35 mouse cellular contexts compared by ENCODE assay signal in genomic region chr10:117534478-117534877, GRCm38 (mm10).
"Had no signal": no experiment of that assay in that cellular context is flagged by ENCODE, and none has a peak within 500 bp of the region (broad histone marks: within the 10 kb centered on the region; RNA-seq: fewer than 3 reads in every experiment).

No protein-coding gene starts in this region.

- H3K27ac ChIP-seq: heart, embryonic 10.5 days; heart, embryonic 13.5 days; heart, embryonic 15.5 days; hindbrain, embryonic 10.5 days; hindbrain, embryonic 12.5 days; hindbrain, embryonic 13.5 days; hindbrain, embryonic 14.5 days; hindbrain, embryonic 15.5 days; hindbrain, postnatal 0 days; intestine, embryonic 15.5 days; kidney, embryonic 15.5 days; kidney, postnatal 0 days; layer of hippocampus, adult 2 months; left cerebral cortex, adult 2 months had no signal

- H3K9ac ChIP-seq: heart, embryonic 12.5 days; heart, embryonic 13.5 days; heart, embryonic 15.5 days; hindbrain, embryonic 12.5 days; hindbrain, embryonic 13.5 days; hindbrain, embryonic 14.5 days; hindbrain, embryonic 15.5 days; intestine, embryonic 15.5 days; kidney, embryonic 15.5 days had no signal

- H3K4me1 ChIP-seq: heart, embryonic 10.5 days; heart, embryonic 12.5 days; heart, embryonic 13.5 days; heart, embryonic 15.5 days; hindbrain, embryonic 13.5 days; hindbrain, embryonic 15.5 days; intestine, embryonic 15.5 days; kidney, embryonic 15.5 days had no signal

- ATAC-seq: hindbrain, embryonic 16.5 days; hindbrain, postnatal 0 days; inflammation-experienced regulatory T-cells, adult 6 months; intestine, embryonic 15.5 days; intestine, embryonic 16.5 days; intestine, postnatal 0 days had no signal

- H3K27me3 ChIP-seq: heart, embryonic 12.5 days; heart, embryonic 13.5 days; heart, embryonic 15.5 days; hindbrain, embryonic 12.5 days; hindbrain, embryonic 13.5 days; hindbrain, embryonic 15.5 days; intestine, embryonic 15.5 days; kidney, embryonic 15.5 days had no signal

- H3K36me3 ChIP-seq: heart, embryonic 10.5 days; heart, embryonic 12.5 days; heart, embryonic 13.5 days; heart, embryonic 15.5 days; hindbrain, embryonic 10.5 days; hindbrain, embryonic 12.5 days; hindbrain, embryonic 13.5 days; hindbrain, embryonic 15.5 days; intestine, embryonic 15.5 days; kidney, embryonic 15.5 days had no signal

- H3K4me3 ChIP-seq: heart, embryonic 10.5 days; heart, embryonic 12.5 days; heart, embryonic 13.5 days; heart, embryonic 15.5 days; hindbrain, embryonic 10.5 days; hindbrain, embryonic 12.5 days; hindbrain, embryonic 13.5 days; hindbrain, embryonic 15.5 days; intestine, embryonic 15.5 days; kidney, embryonic 15.5 days; layer of hippocampus, adult 2 months; left cerebral cortex, adult 2 months had no signal

- H3K4me2 ChIP-seq: heart, embryonic 11.5 days; heart, embryonic 12.5 days; heart, embryonic 13.5 days; heart, embryonic 15.5 days; hindbrain, embryonic 12.5 days; hindbrain, embryonic 13.5 days; hindbrain, embryonic 14.5 days; hindbrain, embryonic 15.5 days; intestine, embryonic 15.5 days; kidney, embryonic 15.5 days had no signal

- DNase-seq: heart, postnatal 10 days; heart, postnatal 14 days; heart, postnatal 36 days; heart, postnatal 4 days; kidney, adult 11 months; kidney, adult 18-20 months; kidney, adult 2 months; kidney, adult 8-10 months; kidney, adult 9 months; kidney, postnatal 10 days; kidney, postnatal 25 days; kidney, postnatal 36 days; kidney, postnatal 4 days; layer of hippocampus, adult 9-11 months; layer of hippocampus, postnatal 36 days had no signal

- H3K9me3 ChIP-seq: heart, embryonic 10.5 days; heart, embryonic 13.5 days; heart, embryonic 15.5 days; hindbrain, embryonic 10.5 days; hindbrain, embryonic 12.5 days; hindbrain, embryonic 13.5 days; hindbrain, embryonic 15.5 days; intestine, embryonic 15.5 days; kidney, embryonic 15.5 days had no signal
